Mouse (Mus musculus) layer of hippocampus, postnatal 14 days (tissue): ENCODE data around the gene Lysmd1. TPM values are rescaled to one million over a fixed set of nuclear protein-coding genes. Genes with fewer than 3 reads are reported as not detected.

ENCODE experiments used
- DNase-seq, 2 experiments: peaks; one replicate each; pipeline ENCODE4 v3.0.0; 2021 to 2022; ENCODE audit warnings: low spot score in 2 of 2, mixed read lengths in 1 of 2
- microRNA-seq, 2 experiments: library from miRNA; unstranded; fragments of <30 nt; microRNA quantifications; one replicate each; pipeline ENCODE4 v1.2.0; 2021
- total RNA-seq, 2 experiments: library from RNA; stranded (reverse); gene quantifications; 2 replicates each; pipeline ENCODE4 v1.2.3; 2021

Lysmd1 gene
- total RNA-seq, 2 experiments from 2014 or later = 22.5 to 22.8 TPM

GRCm38 (mm10) chr3:95172526-95173255 lies 38.8 kb downstream of the Lysmd1 start:
- no peak for DNase-seq

- DNase-seq = peak in 1 of 2 experiments; percentile 36
Measured at GRCm38 (mm10) chr3:95173256-95173949, 39.5 kb downstream of the Lysmd1 start.

GRCm38 (mm10) chr3:95174011-95174592 lies 40.2 kb downstream of the Lysmd1 start:
- DNase-seq = peak; percentile 75 to 81

GRCm38 (mm10) chr3:95176500-95176899 lies 42.6 kb downstream of the Lysmd1 start:
- DNase-seq = no peak

GRCm38 (mm10) chr3:95177583-95177982 lies 43.7 kb downstream of the Lysmd1 start:
- no peak for DNase-seq

- no peak for DNase-seq
Measured at GRCm38 (mm10) chr3:95178948-95179347, 45.1 kb downstream of the Lysmd1 start.

GRCm38 (mm10) chr3:95179890-95180289 lies 46.0 kb downstream of the Lysmd1 start:
- DNase-seq = no peak

- DNase-seq = no peak
Measured at GRCm38 (mm10) chr3:95181841-95182240, 48.0 kb downstream of the Lysmd1 start.

GRCm38 (mm10) chr3:95184796-95185577 lies 51.1 kb downstream of the Lysmd1 start:
- DNase-seq = no peak

GRCm38 (mm10) chr3:95186100-95186499 lies 52.2 kb downstream of the Lysmd1 start:
- no peak for DNase-seq

GRCm38 (mm10) chr3:95186888-95187287 lies 53.0 kb downstream of the Lysmd1 start:
- DNase-seq = no peak

Small RNA genes lying within 50 kb of the gene (microRNA-seq; reads per million reads assigned to microRNA genes)
- 0 reads per million in 2 experiments for gene Mir8099-1

Other genes with a start within 250 kb of the Lysmd1 start
- gene Psmb4, start 247.1 kb upstream of the Lysmd1 start, total RNA-seq = 100 to 1,000 TPM; 271 to 301 TPM
- gene Selenbp1, start 201.0 kb upstream of the Lysmd1 start, total RNA-seq = 1 to 10 TPM; 7.2 to 7.6 TPM
- gene Rfx5, start 180.0 kb upstream of the Lysmd1 start, total RNA-seq = 10 to 100 TPM; 19.8 to 23.4 TPM
- 10 to 100 TPM; 52.3 to 54.4 TPM for gene Pi4kb, start 159.4 kb upstream of the Lysmd1 start, total RNA-seq
- 10 to 100 TPM; 26.6 to 28.6 TPM for gene Zfp687, start 118.6 kb upstream of the Lysmd1 start, total RNA-seq
- 100 to 1,000 TPM; 155 TPM for gene Psmd4, start 91.5 kb upstream of the Lysmd1 start, total RNA-seq
- 10 to 100 TPM; 46.3 to 51.5 TPM for gene Pip5k1a, start 27.2 kb upstream of the Lysmd1 start, total RNA-seq
- gene Vps72, start 23.1 kb upstream of the Lysmd1 start, total RNA-seq = 10 to 100 TPM; 40.8 to 45.3 TPM
- gene Tmod4, start 9.6 kb upstream of the Lysmd1 start, total RNA-seq = 1 to 10 TPM in 1 of 2 experiments, under 1 TPM in 1; 0.83 to 1.5 TPM
- gene Scnm1, start 77 bp upstream of the Lysmd1 start, total RNA-seq = 10 to 100 TPM; 39.6 to 41.2 TPM
- 1 to 10 TPM; 2.3 to 3.0 TPM for gene Tnfaip8l2, start 8.3 kb downstream of the Lysmd1 start, total RNA-seq
- 10 to 100 TPM; 48.6 to 52.6 TPM for gene Sema6c, start 26.4 kb downstream of the Lysmd1 start, total RNA-seq
- gene Gabpb2, start 83.8 kb downstream of the Lysmd1 start, total RNA-seq = 10 to 100 TPM; 10.5 to 11.8 TPM
- 10 to 100 TPM; 85.9 to 87.3 TPM for gene Cdc42se1, start 94.6 kb downstream of the Lysmd1 start, total RNA-seq
- gene Mllt11, start 98.1 kb downstream of the Lysmd1 start, total RNA-seq = 100 to 1,000 TPM; 496 to 516 TPM
- gene Gm128, start 107.5 kb downstream of the Lysmd1 start, total RNA-seq = not detected
- gene Bnipl, start 117.1 kb downstream of the Lysmd1 start, total RNA-seq = under 1 TPM in 1 of 2 experiments, not detected in 1; 0.46 TPM
- gene Mindy1, start 147.3 kb downstream of the Lysmd1 start, total RNA-seq = 10 to 100 TPM; 26.2 to 28.5 TPM
- 10 to 100 TPM; 26.8 to 26.9 TPM for gene Prune1, start 148.0 kb downstream of the Lysmd1 start, total RNA-seq
- gene Anxa9, start 173.1 kb downstream of the Lysmd1 start, total RNA-seq = under 1 TPM; 0.51 to 0.95 TPM
- gene Cers2, start 180.7 kb downstream of the Lysmd1 start, total RNA-seq = 10 to 100 TPM; 60.8 to 62.0 TPM
- 10 to 100 TPM; 40.7 to 40.8 TPM for gene Setdb1, start 223.1 kb downstream of the Lysmd1 start, total RNA-seq